Mouse (Mus musculus): ENCODE data around the gene S100pbp.

S100pbp gene

GRCm38 (mm10) chr4:129220376-129221089, 31.0 kb upstream of the S100pbp start:
- DNase-seq, result no peak

- no peak for DNase-seq
These were observed 29.7 kb upstream of the S100pbp start for GRCm38 (mm10) chr4:129219198-129219597.

DNA sequence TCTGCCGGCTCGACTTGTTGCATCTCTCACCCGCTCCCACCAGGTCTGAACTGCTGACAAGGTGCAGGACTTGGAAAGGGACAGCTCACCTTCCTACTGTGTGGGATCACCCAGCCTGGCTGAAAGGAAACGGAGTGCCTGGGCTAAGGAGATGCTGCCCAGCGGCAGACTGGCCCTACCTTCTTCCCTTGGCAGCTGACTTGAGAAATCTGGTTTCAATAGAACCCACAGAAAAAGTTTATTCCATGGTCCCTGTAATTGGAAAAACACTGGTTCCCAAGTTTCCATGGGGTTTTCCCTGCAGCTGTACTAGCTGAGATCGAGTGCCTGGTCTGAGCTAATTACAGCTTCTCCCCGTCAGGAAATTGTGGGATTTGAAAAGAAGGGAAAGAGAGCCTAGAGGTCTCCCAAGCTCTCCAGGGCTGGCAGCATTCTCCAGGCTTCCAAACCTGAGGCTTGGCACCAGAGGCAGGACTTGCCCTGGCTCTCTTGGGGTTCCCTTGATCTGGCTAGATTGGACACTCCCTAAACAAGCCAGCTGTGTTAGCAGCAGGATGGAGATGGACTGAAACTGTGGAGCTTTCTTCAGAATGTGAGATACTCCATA, 29.1 kb upstream of the S100pbp start:
- no peak for DNase-seq

- peak; percentile 28 to 34 for DNase-seq
These were observed 23.0 kb upstream of the S100pbp start for GRCm38 (mm10) chr4:129212486-129212885.

GRCm38 (mm10) chr4:129211461-129211860, 21.9 kb upstream of the S100pbp start:
- DNase-seq, result no peak

DNA sequence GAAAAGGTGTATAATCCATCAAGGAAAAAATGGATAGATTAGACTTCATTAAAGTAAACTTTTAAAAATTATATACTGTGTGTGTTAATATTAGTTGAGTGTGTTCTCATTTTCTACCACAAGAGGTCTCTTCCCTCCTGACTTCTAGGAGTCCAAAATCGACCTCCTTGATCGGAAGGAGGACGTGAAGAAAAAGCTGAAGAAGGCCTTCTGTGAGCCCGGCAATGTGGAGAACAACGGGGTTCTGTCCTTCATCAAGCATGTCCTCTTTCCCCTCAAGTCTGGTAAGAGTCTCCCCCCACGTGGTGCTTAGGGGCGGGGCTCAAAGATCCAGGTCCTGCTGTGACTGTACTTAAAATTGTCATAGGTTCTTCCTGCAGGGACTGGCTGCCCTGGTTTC, 20.0 kb upstream of the S100pbp start:
- DNase-seq, result peak; percentile 13 to 18

DNA sequence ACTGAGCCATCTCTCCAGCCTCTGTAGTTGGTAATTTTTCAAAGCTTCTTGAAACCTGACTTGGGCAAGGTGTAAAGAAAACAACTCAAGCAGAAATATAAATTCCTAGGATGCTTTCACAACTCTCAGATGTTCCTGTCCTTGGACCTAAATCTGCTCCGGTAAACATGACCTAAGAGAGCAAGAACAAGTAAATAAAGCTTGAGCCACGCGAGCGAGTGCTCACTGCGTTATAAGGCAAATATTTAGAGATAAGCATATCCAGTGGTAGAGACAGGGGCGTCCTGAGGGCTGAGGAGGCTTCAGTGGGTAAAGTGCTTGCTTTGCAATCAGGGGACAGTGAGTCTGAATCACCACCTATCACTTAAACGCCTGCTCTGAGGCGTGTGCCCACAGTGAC, 17.3 kb upstream of the S100pbp start:
- no peak for DNase-seq

- DNase-seq, result no peak
These were observed 15.1 kb upstream of the S100pbp start for GRCm38 (mm10) chr4:129204655-129205054.

GRCm38 (mm10) chr4:129197514-129197913, 8.0 kb upstream of the S100pbp start:
- DNase-seq, result no peak

GRCm38 (mm10) chr4:129194280-129194679, 4.8 kb upstream of the S100pbp start:
- no peak for DNase-seq

GRCm38 (mm10) chr4:129191691-129192090, 2.2 kb upstream of the S100pbp start:
- DNase-seq, result no peak

DNA sequence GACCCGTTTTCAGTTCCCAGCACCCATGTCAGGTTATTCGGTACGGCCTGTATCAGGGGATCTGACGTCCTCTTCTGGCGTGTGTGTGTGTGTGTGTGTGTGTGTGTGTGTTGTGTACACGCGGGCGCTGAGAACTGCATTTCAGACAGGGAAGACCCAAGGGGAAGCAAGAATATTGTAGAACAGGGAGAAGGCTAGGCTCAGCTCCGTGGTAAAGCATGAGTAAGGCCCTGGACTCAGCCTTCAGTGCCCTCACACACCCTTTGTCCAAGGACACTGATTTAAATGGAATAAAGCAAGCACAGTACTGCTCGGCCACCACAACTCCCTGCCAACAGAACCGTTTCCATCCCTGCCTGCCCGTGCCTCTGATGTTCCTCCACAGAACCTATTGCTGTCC, 1.0 kb upstream of the S100pbp start:
- peak; percentile 14 to 20 for DNase-seq

GRCm38 (mm10) chr4:129188803-129189541, 555 bp downstream of the S100pbp start:
- peak; percentile 47 to 54 for DNase-seq

- peak; percentile 3 to 16 for DNase-seq
These were observed 1.4 kb downstream of the S100pbp start for GRCm38 (mm10) chr4:129188041-129188659.

DNA sequence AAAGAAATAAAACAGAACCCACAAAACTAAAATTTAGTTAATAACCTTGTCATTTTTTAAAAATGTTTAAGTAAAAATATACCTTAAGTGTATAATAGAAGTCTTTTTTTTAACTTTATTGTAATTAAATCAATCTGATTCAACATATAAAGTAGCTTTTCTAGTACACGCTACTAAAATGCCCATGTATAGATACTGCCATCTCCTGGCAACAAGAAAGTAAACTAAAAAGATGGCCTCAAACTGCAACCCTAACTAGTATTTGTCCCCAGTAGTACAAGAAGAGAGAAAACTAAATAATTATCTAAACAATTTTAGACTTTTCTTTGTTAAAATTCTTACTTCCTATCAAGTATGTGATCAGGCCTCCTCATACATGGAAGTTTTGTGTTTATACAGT, 10.0 kb downstream of the S100pbp start:
- DNase-seq, result no peak

DNA sequence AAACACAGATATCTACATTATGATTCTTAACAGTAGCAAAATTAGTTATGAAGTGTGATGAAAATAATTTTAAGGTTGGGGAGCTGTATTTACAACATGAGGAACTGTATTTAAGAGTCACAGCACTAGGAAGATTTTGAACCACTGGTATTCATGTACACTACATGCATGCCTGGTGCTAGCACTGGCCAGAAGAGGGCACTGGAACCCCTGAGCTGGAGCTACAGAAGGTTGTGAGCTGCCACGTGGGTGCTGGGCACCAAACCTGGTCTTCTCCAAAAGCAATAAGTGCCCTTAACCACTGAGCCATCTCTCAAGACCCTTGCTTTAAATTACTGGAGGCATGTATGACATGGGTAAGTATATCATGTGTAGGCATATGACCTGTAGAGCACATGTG, 17.0 kb downstream of the S100pbp start:
- DNase-seq, result peak in 1 of 2 experiments; percentile 7

- no peak for DNase-seq
These were observed 27.8 kb downstream of the S100pbp start for GRCm38 (mm10) chr4:129161581-129162255.

DNA sequence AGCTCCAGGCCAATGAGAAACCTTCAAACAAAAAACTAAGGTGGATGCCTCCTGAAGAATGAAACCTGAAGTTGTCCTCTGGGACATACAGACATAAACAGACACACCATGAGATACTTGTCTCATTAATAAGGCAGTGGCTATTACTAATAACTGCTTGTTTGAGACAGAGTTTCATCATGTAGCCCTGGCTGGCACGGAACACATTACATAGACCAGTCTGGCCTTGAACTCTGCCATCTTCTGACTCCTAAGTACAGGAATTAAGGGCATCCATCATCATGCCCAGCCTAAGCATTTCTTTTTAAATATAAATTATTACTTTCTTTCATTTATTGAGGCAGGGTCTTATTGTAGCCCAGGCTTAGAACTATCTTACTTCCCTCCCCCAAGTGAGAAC, 28.5 kb downstream of the S100pbp start:
- no peak for DNase-seq

DNA sequence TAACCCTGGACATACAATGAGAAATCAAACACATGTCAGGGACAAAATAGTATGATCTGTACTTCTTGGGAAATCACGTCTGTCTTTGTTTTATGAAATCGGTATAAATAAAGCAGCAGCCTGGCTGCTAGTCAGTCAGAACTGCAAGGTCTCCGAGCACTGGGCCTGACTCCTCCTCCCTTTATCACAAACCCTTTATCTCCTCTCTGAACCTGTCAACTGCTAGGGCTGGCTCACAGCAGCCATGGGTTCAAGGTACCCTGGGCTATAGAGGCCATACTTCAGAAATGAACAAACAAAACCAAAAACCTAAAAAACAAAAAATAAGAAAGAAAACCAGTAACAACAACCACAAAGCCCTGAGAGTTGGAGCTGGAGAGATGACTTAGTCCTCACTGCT, 31.0 kb downstream of the S100pbp start:
- no peak for DNase-seq

DNA sequence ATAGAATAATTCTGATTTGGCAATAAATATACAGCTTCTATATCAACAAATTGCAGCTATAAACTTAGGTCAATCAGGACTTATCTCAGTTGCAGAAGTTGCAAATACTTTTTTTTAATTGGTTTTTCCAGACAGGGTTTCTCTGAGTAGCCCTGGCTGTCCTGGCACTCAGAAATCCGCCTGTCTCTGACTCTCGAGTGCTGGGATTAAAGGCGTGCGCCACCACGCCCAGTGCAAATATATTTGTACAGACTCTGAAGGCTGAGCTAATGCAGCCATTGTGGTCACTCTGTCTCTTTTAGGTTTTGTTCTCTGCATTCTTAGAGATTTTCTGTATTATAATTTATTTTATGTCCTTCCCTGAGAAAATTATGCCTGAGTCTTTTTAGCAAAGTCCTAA, 32.0 kb downstream of the S100pbp start:
- DNase-seq, result no peak

GRCm38 (mm10) chr4:129151276-129151811, 38.2 kb downstream of the S100pbp start:
- no peak for DNase-seq

- DNase-seq, result no peak
These were observed 40.2 kb downstream of the S100pbp start for GRCm38 (mm10) chr4:129149321-129149720.

Data from B cell, adult 2 months (primary cell).